Mouse (Mus musculus): Measurements from ENCODE around the gene Adamts8.

The Adamts8 gene

GRCm38 (mm10) chr9:30980467-30980866 is 38.1 kb downstream of the Adamts8 start:
- no peak for DNase-seq (ENCODE audit: low spot score in 2 of 2)

- no peak for DNase-seq (ENCODE audit: low spot score in 2 of 2)
Measured at GRCm38 (mm10) chr9:30985782-30986181, 43.4 kb downstream of the Adamts8 start.

GRCm38 (mm10) chr9:30993106-30993505 is 50.7 kb downstream of the Adamts8 start:
- no peak for DNase-seq (ENCODE audit: low spot score in 2 of 2)

GRCm38 (mm10) chr9:30996590-30997562 is 54.5 kb downstream of the Adamts8 start:
- DNase-seq (ENCODE audit: low spot score in 2 of 2) = no peak

- no peak for DNase-seq (ENCODE audit: low spot score in 2 of 2)
Measured at GRCm38 (mm10) chr9:31000641-31001040, 58.3 kb downstream of the Adamts8 start.

GRCm38 (mm10) chr9:31002528-31002927 is 60.2 kb downstream of the Adamts8 start:
- no peak for DNase-seq (ENCODE audit: low spot score in 2 of 2)

- DNase-seq (ENCODE audit: low spot score in 2 of 2) = no peak
Measured at GRCm38 (mm10) chr9:31009334-31009733, 67.0 kb downstream of the Adamts8 start.

GRCm38 (mm10) chr9:31010040-31010439 is 67.7 kb downstream of the Adamts8 start:
- no peak for DNase-seq (ENCODE audit: low spot score in 2 of 2)

- DNase-seq (ENCODE audit: low spot score in 2 of 2) = no peak
Measured at GRCm38 (mm10) chr9:31010749-31011148, 68.4 kb downstream of the Adamts8 start.

GRCm38 (mm10) chr9:31011533-31011932 is 69.2 kb downstream of the Adamts8 start:
- no peak for DNase-seq (ENCODE audit: low spot score in 2 of 2)

GRCm38 (mm10) chr9:31012674-31013073 is 70.3 kb downstream of the Adamts8 start:
- DNase-seq (ENCODE audit: low spot score in 2 of 2) = no peak

GRCm38 (mm10) chr9:31013415-31013814 is 71.1 kb downstream of the Adamts8 start:
- DNase-seq (ENCODE audit: low spot score in 2 of 2) = no peak
